Mouse (Mus musculus): ENCODE results near the gene Map4. TPM values are rescaled to one million over a fixed set of nuclear protein-coding genes. Genes with fewer than 3 reads are reported as not detected.

Map4 gene
- polyA plus RNA-seq, 1 experiment from 2014 or later, result 109 TPM

DNA sequence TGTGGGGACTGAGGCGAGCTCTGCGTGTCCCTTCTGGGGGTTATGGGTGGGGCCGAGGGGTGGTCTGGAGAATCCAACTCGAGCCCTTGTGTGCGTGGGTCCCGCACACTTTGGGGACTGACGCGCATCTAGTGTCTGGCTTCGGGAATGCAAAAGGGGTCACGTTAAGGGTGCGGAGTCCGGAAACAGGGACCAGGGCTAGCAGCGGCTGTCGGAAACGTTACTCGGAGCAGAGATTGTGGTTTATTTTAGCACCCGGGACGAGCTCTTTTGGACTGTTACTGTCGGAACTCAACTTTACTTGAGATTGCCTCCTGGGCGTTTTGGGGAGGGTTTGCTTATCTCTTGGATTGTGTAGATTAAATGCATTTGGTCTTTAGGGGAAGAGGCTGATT lies 1.1 kb downstream of the Map4 start:
- WGBS, result under 1% methylated on average over 20 of the region's 20 CpGs
- Histone ChIP-seq H3K27ac (replicated peaks) (peak overlapping the region; percentile 97), H3K4me2 (replicated peaks) (peak overlapping the region; percentile 81), H3K9ac (replicated peaks) (peak overlapping the region; percentile 92), H3K27me3 (no peaks in the 10 kb centered on the region), H3K9me3 (no peaks in the 10 kb centered on the region), H3K36me3 (no peaks in the 10 kb centered on the region), H3K4me1 (peaks cover 11% of the 10 kb centered on the region), H3K4me3 (peak overlapping the region; percentile 89)
- ATAC-seq (ENCODE audit: low FRiP score, low read depth), result no peak

- peak overlapping the region; percentile 89 for H3K4me3 ChIP-seq
- H3K4me1 ChIP-seq, result peaks cover 11% of the 10 kb centered on the region
- H3K27ac ChIP-seq (replicated peaks), result peak overlapping the region; percentile 97; the same call in 1 of the 2 replicates
- no peaks in the 10 kb centered on the region for H3K27me3 ChIP-seq
- H3K9ac ChIP-seq (replicated peaks), result peak overlapping the region; percentile 92
- H3K9me3 ChIP-seq, result no peaks in the 10 kb centered on the region
- peak overlapping the region; percentile 81 for H3K4me2 ChIP-seq (replicated peaks)
- no peak for ATAC-seq (ENCODE audit: low FRiP score, low read depth)
- WGBS, result under 1% methylated on average over 12 of the region's 12 CpGs
- no peaks in the 10 kb centered on the region for H3K36me3 ChIP-seq
Observed at GRCm38 (mm10) chr9:109932756-109933375, 1.6 kb downstream of the Map4 start.

GRCm38 (mm10) chr9:109939401-109939800 lies 8.1 kb downstream of the Map4 start:
- 87% methylated on average over 3 of the region's 3 CpGs for WGBS
- ATAC-seq (ENCODE audit: low FRiP score, low read depth), result no peak
- Histone ChIP-seq H3K4me3 (no peak overlapping the region), H3K27me3 (no peaks in the 10 kb centered on the region), H3K9me3 (no peaks in the 10 kb centered on the region), H3K27ac (replicated peaks) (no peak overlapping the region), H3K4me1 (no peaks in the 10 kb centered on the region), H3K4me2 (replicated peaks) (no peak overlapping the region), H3K36me3 (no peaks in the 10 kb centered on the region), H3K9ac (replicated peaks) (no peak overlapping the region)

DNA sequence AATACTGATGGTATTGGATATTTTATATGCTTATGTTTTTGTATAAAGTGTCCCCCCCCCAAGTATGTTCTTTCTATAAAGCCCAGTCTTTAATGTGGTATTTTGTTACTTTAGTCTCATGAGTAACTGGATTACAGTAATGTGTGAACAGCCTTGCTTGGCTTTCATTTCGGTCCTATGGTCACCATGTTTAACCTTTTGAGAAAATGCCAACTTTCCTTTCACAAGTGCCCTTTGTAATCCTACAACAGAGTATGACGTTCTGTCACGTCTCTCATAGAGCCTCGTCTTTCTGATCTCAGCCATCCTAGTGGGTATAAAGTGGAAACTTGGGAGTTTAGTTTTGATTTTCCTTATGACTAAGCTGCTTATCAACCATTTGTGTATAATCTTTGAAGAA lies 11.5 kb downstream of the Map4 start:
- Histone ChIP-seq H3K9me3 (no peaks in the 10 kb centered on the region), H3K9ac (replicated peaks) (no peak overlapping the region), H3K4me1 (no peaks in the 10 kb centered on the region), H3K27ac (replicated peaks) (no peak overlapping the region), H3K4me2 (replicated peaks) (no peak overlapping the region), H3K36me3 (no peaks in the 10 kb centered on the region), H3K27me3 (no peaks in the 10 kb centered on the region), H3K4me3 (no peak overlapping the region)
- no peak for ATAC-seq (ENCODE audit: low FRiP score, low read depth)
- 78% methylated on average over 4 of the region's 4 CpGs for WGBS

DNA sequence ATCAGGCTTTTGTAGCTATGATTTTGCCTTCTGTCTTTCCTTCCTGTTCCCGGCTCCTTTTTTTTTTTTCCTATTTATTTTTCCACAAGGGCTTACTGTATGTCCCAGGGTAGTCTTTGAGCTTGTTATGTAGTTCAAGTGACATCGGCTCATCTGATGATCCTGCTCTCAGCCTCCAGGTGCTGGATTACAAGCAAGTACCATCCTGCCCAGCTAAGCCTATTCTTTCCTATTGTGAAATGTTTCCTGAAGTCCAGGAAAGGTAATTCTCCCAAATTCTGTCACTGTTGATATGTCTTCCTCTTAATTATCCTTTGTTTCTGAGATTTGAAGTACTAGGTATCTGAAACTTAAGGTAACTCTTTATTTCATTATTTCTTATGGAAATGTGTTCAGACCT lies 13.5 kb downstream of the Map4 start:
- ATAC-seq (ENCODE audit: low FRiP score, low read depth), result no peak
- 80% methylated on average over 2 of the region's 2 CpGs for WGBS

GRCm38 (mm10) chr9:109948546-109948945 lies 17.3 kb downstream of the Map4 start:
- no peak overlapping the region for H3K9ac ChIP-seq (replicated peaks)
- no peaks in the 10 kb centered on the region for H3K27me3 ChIP-seq
- ATAC-seq (ENCODE audit: low FRiP score, low read depth), result no peak
- H3K4me2 ChIP-seq (replicated peaks), result no peak overlapping the region
- no peak overlapping the region for H3K4me3 ChIP-seq
- no peaks in the 10 kb centered on the region for H3K4me1 ChIP-seq
- no peaks in the 10 kb centered on the region for H3K36me3 ChIP-seq
- 0 out of 2 replicates have a peak, but pooled peaks cover 4% of the 10 kb centered on the region for H3K9me3 ChIP-seq
- H3K27ac ChIP-seq (replicated peaks), result no peak overlapping the region

More for the DNA sequence above, 13.5 kb downstream of the Map4 start:
- no peak overlapping the region for H3K4me2 ChIP-seq (replicated peaks)
- no peaks in the 10 kb centered on the region for H3K9me3 ChIP-seq
- H3K36me3 ChIP-seq, result no peaks in the 10 kb centered on the region
- H3K4me1 ChIP-seq, result no peaks in the 10 kb centered on the region
- H3K4me3 ChIP-seq, result no peak overlapping the region
- no peaks in the 10 kb centered on the region for H3K27me3 ChIP-seq
- no peak overlapping the region for H3K27ac ChIP-seq (replicated peaks)
- no peak overlapping the region for H3K9ac ChIP-seq (replicated peaks)

GRCm38 (mm10) chr9:109949801-109950200 lies 18.5 kb downstream of the Map4 start:
- Histone ChIP-seq H3K27ac (replicated peaks) (no peak overlapping the region), H3K4me1 (no peaks in the 10 kb centered on the region), H3K4me2 (replicated peaks) (no peak overlapping the region), H3K4me3 (no peak overlapping the region), H3K9me3 (0 out of 2 replicates have a peak, but pooled peaks cover 4% of the 10 kb centered on the region), H3K36me3 (no peaks in the 10 kb centered on the region), H3K27me3 (no peaks in the 10 kb centered on the region), H3K9ac (replicated peaks) (no peak overlapping the region)
- no peak for ATAC-seq (ENCODE audit: low FRiP score, low read depth)
- WGBS, result 93% methylated on average over 4 of the region's 4 CpGs

DNA sequence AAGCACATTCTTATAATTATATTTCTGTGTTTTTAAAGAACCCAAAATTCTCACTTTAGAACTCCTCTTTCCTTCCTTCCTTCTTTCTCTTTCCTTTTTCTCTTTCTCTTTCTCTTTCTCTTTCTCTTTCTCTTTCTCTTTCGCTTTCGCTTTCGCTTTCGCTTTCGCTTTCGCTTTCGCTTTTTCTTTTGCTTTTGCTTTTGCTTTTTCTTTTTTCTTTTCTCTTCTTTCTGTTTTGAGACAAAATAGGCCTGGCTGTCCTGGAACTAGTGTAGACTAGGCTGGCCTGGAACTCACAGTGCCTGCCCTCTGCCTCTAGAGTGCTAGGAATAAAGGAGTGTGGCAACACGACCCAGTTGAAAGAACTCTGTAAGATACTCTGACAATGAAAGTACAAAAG lies 22.3 kb downstream of the Map4 start:
- no peak overlapping the region for H3K4me2 ChIP-seq (replicated peaks)
- H3K9me3 ChIP-seq, result 0 out of 2 replicates have a peak, but pooled peaks cover 4% of the 10 kb centered on the region
- ATAC-seq (ENCODE audit: low FRiP score, low read depth), result no peak
- 91% methylated on average over 8 of the region's 8 CpGs for WGBS
- no peak overlapping the region for H3K27ac ChIP-seq (replicated peaks)
- no peak overlapping the region for H3K4me3 ChIP-seq
- H3K9ac ChIP-seq (replicated peaks), result no peak overlapping the region
- no peaks in the 10 kb centered on the region for H3K27me3 ChIP-seq
- H3K36me3 ChIP-seq, result no peaks in the 10 kb centered on the region
- H3K4me1 ChIP-seq, result no peaks in the 10 kb centered on the region

- Histone ChIP-seq H3K9me3 (0 out of 2 replicates have a peak, but pooled peaks cover 4% of the 10 kb centered on the region), H3K4me2 (replicated peaks) (no peak overlapping the region), H3K9ac (replicated peaks) (no peak overlapping the region), H3K27ac (replicated peaks) (no peak overlapping the region), H3K27me3 (no peaks in the 10 kb centered on the region), H3K36me3 (no peaks in the 10 kb centered on the region), H3K4me3 (no peak overlapping the region), H3K4me1 (no peaks in the 10 kb centered on the region)
- ATAC-seq (ENCODE audit: low FRiP score, low read depth), result no peak
Observed at GRCm38 (mm10) chr9:109954631-109955030, 23.4 kb downstream of the Map4 start.

- Histone ChIP-seq H3K4me3 (no peak overlapping the region), H3K9me3 (no peaks in the 10 kb centered on the region), H3K36me3 (no peaks in the 10 kb centered on the region), H3K27me3 (no peaks in the 10 kb centered on the region), H3K4me2 (replicated peaks) (no peak overlapping the region), H3K9ac (replicated peaks) (no peak overlapping the region), H3K4me1 (no peaks in the 10 kb centered on the region), H3K27ac (replicated peaks) (no peak overlapping the region)
- 54% methylated on average over 5 of the region's 5 CpGs for WGBS
- ATAC-seq (ENCODE audit: low FRiP score, low read depth), result no peak
Observed at GRCm38 (mm10) chr9:109959456-109960150, 28.3 kb downstream of the Map4 start.

DNA sequence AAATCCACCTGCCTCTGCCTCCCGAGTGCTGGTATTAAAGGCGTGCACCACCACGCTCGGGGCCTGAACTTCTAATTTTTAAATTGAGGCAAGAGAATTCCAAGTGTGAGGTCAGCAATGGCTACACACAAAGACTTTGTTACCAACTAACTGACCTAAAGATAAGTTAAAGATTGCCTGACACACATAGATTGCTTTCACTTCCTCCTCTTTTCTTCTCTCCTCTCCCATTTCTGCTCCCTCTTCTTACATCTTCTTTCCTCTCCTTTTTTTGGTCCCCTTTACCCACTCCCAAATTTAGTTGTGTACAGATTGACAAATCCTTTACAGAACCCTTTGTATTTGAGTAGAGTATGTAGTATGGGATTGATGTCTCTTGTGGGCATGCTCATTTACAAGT lies 29.3 kb downstream of the Map4 start:
- 92% methylated on average over 4 of the region's 4 CpGs for WGBS
- Histone ChIP-seq H3K4me3 (no peak overlapping the region), H3K4me2 (replicated peaks) (no peak overlapping the region), H3K9ac (replicated peaks) (no peak overlapping the region), H3K27ac (replicated peaks) (no peak overlapping the region), H3K27me3 (no peaks in the 10 kb centered on the region), H3K9me3 (no peaks in the 10 kb centered on the region), H3K36me3 (no peaks in the 10 kb centered on the region), H3K4me1 (no peaks in the 10 kb centered on the region)
- no peak for ATAC-seq (ENCODE audit: low FRiP score, low read depth)

DNA sequence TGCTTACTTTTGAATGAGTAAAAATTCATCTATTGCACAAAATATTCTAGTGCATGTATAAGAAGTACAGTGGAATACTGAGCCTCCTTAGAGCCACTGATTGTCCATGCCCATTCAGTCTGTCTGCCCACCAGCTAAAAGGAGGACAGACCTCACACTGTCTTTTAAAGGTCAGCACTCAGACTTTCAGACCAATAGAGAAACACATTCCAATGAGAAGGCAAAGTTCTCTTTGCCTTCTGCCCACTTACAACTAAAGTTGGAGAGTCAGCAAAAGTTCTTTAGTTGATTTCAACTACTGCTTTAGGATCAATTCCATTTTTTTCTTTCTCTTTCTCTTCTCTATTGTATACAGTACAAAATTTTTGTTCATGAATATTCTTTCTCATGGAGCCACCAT lies 33.5 kb downstream of the Map4 start:
- no peaks in the 10 kb centered on the region; the same call in 1 of the 2 replicates for H3K4me1 ChIP-seq
- no peaks in the 10 kb centered on the region for H3K36me3 ChIP-seq
- no peaks in the 10 kb centered on the region for H3K27me3 ChIP-seq
- H3K4me3 ChIP-seq, result no peak overlapping the region
- no peaks in the 10 kb centered on the region for H3K9me3 ChIP-seq
- no peak overlapping the region for H3K27ac ChIP-seq (replicated peaks)
- H3K9ac ChIP-seq (replicated peaks), result no peak overlapping the region
- no peak overlapping the region for H3K4me2 ChIP-seq (replicated peaks)
- ATAC-seq (ENCODE audit: low FRiP score, low read depth), result no peak
